Mouse (Mus musculus) MN1 (cell line): ENCODE data around the gene Cspg4.
"Not testable (repeated sequence)": the region's sequence is repeated elsewhere in the genome, so short reads cannot be mapped to it uniquely, and the experiment has no call there.

ENCODE experiments used
- DNase-seq: peaks from one replicate; pipeline ENCODE4 v3.0.0-alpha.2; 2016; ENCODE audit warnings: low spot score

Gene Cspg4

DNA sequence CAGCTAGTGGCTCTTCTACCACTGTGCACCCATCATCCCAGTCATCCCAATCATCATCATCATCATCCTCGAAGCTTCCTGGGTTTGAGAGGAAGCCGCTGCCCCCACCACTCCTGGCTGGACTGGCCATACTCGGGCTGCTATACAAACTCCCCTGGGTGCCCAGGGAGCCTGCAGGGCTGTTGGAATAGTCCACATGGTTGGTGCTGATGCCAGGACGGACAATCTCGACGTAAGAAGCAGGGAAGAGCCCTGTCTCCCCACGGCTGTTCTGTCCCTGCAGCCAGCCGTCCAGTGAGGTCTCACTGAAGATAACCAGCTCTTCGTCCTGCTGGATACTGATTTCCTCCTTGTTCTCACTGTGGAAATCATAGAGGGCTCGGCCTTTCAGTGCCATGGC, 61.6 kb downstream of the Cspg4 start:
- no peak for DNase-seq

DNA sequence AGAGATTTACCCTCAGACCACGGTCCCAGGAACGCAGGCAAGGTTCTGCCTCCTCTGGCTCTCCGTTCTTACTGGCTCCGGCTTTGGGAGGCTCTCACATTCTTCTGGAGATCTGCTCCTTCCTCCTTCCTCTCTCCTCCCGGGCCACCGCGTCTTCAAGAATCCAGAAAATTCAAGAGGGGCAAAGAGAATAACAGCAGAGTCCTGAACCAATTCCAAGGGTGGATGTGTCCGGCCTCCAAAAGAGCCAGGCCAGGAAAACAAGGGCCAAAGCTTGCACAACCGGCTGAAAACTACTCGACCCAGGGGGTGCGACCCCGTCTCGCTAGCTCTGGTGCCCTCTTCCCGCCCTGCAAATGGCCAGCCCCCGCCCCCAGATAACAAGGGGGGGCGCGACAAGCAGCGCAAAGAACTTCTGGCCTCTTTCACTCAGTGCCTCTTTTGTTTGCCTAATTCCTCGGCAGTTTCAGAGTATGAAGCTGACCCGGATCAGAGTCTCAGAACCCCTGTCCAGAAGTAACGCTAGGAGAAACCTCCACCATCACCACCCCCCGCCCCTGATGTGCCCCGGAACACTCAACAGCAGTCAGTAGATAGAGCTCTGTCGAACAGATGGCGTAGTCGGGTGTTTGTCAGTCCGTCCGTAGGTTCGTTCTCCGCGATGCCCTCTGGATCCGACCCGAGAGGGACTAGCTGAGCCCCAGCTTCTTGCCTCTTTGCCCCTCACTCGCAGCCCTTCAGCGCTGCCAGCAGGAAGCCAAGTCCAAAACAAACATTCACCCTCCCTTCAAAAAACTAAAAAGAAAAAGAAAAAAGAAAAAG, 62.6 kb downstream of the Cspg4 start:
- DNase-seq, result no peak

DNA sequence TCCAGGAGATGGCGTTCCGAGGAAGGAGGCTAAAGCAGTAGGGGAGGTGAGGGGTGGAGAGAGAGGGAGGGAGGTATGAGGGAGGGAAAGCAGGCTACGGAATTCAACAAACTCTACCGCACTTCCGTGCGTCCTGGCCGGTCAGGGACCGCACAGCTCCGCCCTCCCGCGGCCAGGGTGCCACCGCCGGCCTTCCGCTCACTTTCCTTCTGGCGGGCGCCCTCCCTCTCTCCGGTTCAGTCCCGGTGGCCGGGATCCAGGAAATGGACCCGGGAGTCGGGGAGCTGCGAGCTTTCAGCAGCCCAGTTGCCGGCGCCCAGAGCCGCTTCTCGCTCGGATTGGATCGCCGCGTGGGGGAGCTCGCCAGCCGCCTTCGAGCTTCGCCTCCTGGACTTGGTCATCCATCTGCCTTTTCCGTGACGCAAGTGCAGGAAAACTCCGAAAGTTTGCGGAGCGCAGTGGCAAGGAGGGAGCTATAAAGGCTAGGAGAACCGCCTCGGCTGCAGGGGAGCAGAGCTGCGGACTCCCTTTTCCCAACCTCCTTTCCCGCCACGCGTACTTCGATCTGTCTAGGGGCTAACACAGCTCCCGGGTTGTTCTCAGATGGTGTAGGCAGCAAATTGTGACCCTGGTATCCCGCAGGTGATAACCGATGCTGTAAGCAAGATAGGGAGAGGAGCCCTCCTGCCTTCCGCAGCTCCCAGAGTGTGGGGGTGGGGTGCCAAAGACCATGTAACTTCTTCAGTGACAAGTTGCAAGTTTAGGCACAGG, 63.4 kb downstream of the Cspg4 start, which contains the start of gene Snx33:
Snx33 (minus strand) TSS at position 331 of the 771 bp plus-strand sequence.
- DNase-seq, result peak; percentile 90

DNA sequence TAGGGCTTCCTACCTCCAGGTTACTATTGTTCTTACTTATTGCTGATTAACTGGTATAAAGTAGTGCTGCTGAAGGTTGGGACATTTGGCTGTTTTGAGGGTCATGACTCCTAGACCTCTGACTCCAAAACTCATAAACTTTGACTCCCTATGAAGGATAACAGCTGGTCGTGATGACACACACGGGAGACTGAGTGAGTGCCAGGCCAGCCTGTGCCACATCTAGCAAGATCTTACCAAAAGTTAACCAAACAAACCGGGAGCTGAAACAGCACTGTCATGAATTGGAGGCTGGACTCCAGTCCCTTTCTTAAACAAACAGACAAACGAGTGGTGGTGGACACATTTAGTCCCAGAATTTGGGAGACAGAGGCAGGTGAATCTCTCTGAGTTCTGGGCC, 64.7 kb downstream of the Cspg4 start:
- no peak for DNase-seq

DNA sequence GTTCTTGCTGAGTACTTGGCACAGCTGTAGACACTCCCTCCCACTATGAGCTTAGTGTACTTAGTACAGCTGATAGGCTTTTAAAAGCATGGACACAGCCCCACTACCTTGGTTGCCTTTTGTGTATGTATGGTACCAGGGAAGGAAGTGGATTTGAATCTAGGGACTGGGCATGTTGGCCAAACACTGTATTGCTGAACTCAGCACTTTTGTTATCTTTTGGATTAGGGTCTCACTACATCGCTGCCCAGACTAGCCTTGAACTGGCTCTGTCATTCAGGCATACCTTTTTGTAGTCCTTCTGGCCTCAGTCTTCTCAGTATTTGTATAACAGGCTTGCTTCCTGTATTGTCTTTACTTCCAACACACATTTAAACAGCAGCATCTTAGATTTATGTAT, 65.7 kb downstream of the Cspg4 start:
- DNase-seq, result no peak

DNA sequence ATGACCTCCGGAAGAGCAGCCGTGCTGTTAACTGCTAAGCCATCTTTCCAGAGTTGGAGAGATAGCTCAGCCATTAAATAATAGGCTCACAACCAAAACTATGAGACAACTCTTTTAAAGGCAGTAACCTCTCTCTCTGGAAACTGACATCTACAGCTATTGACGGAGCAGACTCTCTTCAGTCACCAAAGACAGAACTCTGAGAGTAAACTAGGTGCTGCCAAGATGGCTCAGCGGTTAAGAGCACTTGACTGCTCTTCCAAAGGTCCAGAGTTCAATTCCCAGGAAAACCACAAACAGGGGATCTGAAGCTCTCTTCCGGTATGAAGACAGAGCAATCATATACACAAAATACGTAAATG, 72.0 kb downstream of the Cspg4 start:
- peak; percentile 76 for DNase-seq

DNA sequence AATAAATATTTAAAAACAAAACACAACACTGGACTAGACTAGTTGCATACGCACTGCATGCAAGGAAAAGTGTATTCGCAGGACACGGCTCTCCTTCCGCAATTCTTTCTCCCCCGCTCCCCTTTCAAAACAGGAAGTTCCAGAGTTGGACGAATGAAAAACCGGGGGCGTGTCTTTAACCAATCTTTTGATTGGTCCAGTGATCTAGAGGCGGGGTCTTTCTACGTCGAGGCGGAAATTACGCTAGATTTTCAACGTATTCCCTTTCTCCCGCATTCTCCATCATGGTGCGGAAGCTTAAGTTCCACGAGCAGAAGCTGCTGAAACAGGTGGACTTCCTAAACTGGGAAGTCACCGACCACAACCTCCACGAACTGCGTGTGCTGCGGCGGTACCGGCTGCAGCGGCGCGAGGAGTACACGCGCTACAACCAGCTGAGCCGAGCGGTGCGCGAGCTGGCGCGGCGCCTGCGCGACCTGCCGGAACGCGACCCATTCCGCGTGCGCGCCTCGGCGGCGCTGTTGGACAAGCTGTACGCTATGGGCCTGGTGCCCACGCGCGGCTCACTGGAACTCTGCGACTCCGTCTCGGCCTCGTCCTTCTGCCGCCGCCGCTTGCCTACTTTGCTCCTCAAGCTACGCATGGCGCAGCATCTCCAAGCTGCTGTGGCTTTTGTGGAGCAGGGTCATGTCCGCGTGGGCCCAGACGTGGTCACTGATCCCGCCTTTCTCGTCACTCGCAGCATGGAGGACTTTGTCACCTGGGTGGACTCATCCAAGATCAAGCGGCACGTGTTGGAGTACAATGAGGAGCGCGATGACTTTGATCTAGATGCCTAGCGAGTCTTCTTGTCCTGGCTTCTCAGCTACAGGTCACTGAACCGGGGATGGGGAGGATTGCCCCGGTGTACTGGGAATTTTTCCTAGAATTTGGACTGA, 72.7 kb downstream of the Cspg4 start, which contains the start of gene Imp3:
Imp3 (plus strand) TSS at position 253 of the 938 bp plus-strand sequence.
- peak; percentile 97 for DNase-seq

DNA sequence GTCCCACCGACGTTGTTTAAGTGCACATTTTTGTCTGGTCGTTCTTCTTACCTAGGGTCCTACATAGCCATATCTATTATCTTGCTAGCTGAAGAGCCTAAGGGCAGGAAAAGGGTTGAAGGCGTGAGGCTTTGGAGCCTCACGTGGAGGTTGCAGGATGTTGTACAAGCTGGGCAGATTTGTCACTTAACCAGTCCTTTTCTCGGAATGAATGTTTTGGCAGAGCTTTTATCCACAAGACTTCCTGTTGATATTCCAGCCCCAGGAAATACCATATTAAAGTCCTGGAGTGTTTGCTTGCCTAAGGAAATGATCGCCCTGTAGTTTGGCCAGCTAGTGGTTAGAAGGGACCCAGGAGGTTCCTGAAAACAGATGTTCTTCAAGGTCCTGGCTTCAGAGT, 73.5 kb downstream of the Cspg4 start:
- peak; percentile 49 for DNase-seq

DNA sequence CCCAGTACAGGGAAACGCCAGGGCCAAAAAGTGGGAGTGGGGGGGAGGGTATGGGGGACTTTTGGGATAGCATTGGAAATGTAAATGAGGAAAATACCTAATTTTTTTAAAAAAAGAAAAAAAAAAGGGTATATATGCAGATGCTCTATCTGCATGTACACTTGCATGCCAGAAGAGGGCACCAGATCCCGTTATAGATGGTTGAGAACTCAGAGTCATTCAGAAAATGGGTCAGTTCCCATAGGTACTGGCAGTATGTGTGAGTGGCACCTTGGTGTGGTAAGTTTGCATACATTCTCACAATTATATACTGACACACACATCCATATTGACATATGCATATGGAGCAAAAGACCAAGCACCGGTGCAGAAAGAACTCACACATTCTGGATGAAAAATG, 82.6 kb downstream of the Cspg4 start:
- DNase-seq, result peak; percentile 37

DNA sequence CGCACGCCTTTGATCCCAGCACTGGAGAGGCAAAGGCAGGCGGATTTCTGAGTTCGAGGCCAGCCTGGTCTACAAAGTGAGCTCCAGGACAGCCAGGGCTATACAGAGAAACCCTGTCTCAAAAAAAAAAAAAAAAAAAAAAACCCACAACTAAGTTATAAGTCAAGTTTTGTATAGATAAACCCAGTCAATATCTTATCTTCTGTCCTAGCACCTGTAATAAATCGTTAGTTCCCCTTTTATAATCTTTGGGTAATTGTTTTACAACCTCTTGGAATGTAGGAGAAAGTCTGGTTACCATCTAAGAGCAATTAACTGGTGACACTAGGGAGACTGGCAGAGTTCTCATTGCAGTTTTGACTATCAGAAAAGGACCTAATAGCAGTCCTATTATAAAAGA, 83.9 kb downstream of the Cspg4 start:
- DNase-seq, result not testable (repeated sequence)
